Mouse (Mus musculus) heart, adult 2 months (tissue): Measurements from ENCODE around the gene Fbxw17. TPM values are rescaled to one million over a fixed set of nuclear protein-coding genes. Genes with fewer than 3 reads are reported as not detected.
"Not testable (repeated sequence)": the region's sequence is repeated elsewhere in the genome, so short reads cannot be mapped to it uniquely, and the experiment has no call there.

Source experiments
- DNase-seq, 2 experiments: peaks; one replicate each; pipeline ENCODE4 v3.0.0; 2021
- H3K27ac ChIP-seq: fragments of 200-600 bp; 2 replicates; pipeline ENCODE4 v1.8.1; 2022
- H3K27me3 ChIP-seq: fragments of 200-500 bp; 2 replicates; pipeline ENCODE4 v1.6.1; 2012; ENCODE audit warnings: mild to moderate bottlenecking, low read length, inconsistent platforms, mixed read lengths; ENCODE audit not compliant: control insufficient read depth, insufficient read depth
- H3K36me3 ChIP-seq: fragments of 200-500 bp; 2 replicates; pipeline ENCODE4 v1.6.1; 2012; ENCODE audit warnings: low read length, inconsistent platforms; ENCODE audit not compliant: control insufficient read depth, insufficient read depth
- H3K4me1 ChIP-seq: fragments of 200-500 bp; 2 replicates; pipeline ENCODE4 v1.6.1; 2011; ENCODE audit warnings: low read length; ENCODE audit not compliant: control insufficient read depth, insufficient read depth
- H3K4me3 ChIP-seq: fragments of 200-600 bp; 2 replicates; pipeline ENCODE4 v1.8.1; 2022
- H3K79me2 ChIP-seq: fragments of 200-500 bp; replicated peaks from 2 replicates; pipeline ENCODE4 v1.6.1; 2012; ENCODE audit warnings: mild to moderate bottlenecking, inconsistent platforms, low read length, moderate library complexity, mixed read lengths; ENCODE audit not compliant: control insufficient read depth, insufficient read depth
- H3K9ac ChIP-seq: fragments of 200-500 bp; 2 replicates; pipeline ENCODE4 v1.6.1; 2012; ENCODE audit warnings: low read depth, mild to moderate bottlenecking, control low read depth, inconsistent platforms, low read length, mixed read lengths
- CTCF ChIP-seq: fragments of 200-600 bp; IDR thresholded peaks from 2 replicates; pipeline ENCODE4 v1.8.1; 2022; ENCODE audit warnings: antibody characterized with exemption, mild to moderate bottlenecking, moderate library complexity
- EP300 ChIP-seq: fragments of 200-500 bp; IDR thresholded peaks from 2 replicates; pipeline ENCODE4 v1.6.1; 2011; ENCODE audit warnings: low read depth, low read length, control low read depth; ENCODE audit not compliant: insufficient read depth
- POLR2A ChIP-seq: fragments of 200-500 bp; IDR thresholded peaks from 2 replicates; pipeline ENCODE4 v1.6.1; 2011; ENCODE audit warnings: mild to moderate bottlenecking, low read depth, low read length, control low read depth; ENCODE audit not compliant: insufficient read depth
- WGBS: fragments of 180-500 bp; shearing (Covaris S2); methylation state at CpG from one replicate; pipeline ENCODE4 v1.1.7; 2018; 5-methylcytosine and 5-hydroxymethylcytosine counted together
- intact Hi-C: fragments of 180-260 bp; cut with DNase I; formaldehyde crosslinking; loops from one replicate; pipeline ENCODE4 v1.15.1; 2025
- polyA plus RNA-seq: library from polyadenylated mRNA; depleted of rRNA; stranded (reverse); fragments of >200 nt; gene quantifications from 2 replicates; pipeline ENCODE4 v1.2.3, GENCODE M21; 2012
- total RNA-seq, 2 experiments: library from RNA; stranded (reverse); gene quantifications; 2 replicates each; pipeline ENCODE4 v1.2.3; 2021

Gene Fbxw17
- total and polyA plus RNA-seq, 3 experiments = 3.5 to 12.0 (median 4.5) TPM

- Histone ChIP-seq H3K36me3 (no peaks in the 10 kb centered on the region), H3K9ac (no peak overlapping the region), H3K79me2 (no peaks in the 10 kb centered on the region), H3K27me3 (no peaks in the 10 kb centered on the region), H3K4me1 (no peaks in the 10 kb centered on the region), H3K4me3 (no peak overlapping the region), H3K27ac (no peak overlapping the region)
- intact Hi-C loops = no loop called here
- 64% methylated on average over 4 of the region's 4 CpGs for WGBS
- TF ChIP-seq CTCF = no peak
- TF ChIP-seq EP300 = no peak
- no peak for TF ChIP-seq POLR2A
- DNase-seq = no peak
These were observed 9.0 kb downstream of the Fbxw17 start for GRCm38 (mm10) chr13:50426686-50427085.

GRCm38 (mm10) chr13:50443812-50444211 lies 26.1 kb downstream of the Fbxw17 start, which contains the start of gene Gm47429:
Gm47429 (minus strand) TSS chr13:50443912.
- no peak within 1 kb of the TSS for H3K27ac ChIP-seq
- H3K27me3 ChIP-seq = no peaks in the 10 kb centered on the region
- H3K9ac ChIP-seq = no peak within 1 kb of the TSS
- no peaks in the 10 kb centered on the region for H3K4me1 ChIP-seq
- no peaks in the 10 kb centered on the region for H3K79me2 ChIP-seq
- H3K4me3 ChIP-seq = no peak within 1 kb of the TSS
- H3K36me3 ChIP-seq = no peaks in the 10 kb centered on the region
- TF ChIP-seq CTCF (no peak), EP300 (no peak), POLR2A (no peak)
- no peak for DNase-seq
- WGBS = 82% methylated on average over 2 of the region's 2 CpGs
- intact Hi-C loops = no loop called here

- no peak overlapping the region for H3K4me3 ChIP-seq
- no peak for TF ChIP-seq EP300
- no peak for TF ChIP-seq POLR2A
- TF ChIP-seq CTCF = no peak
- no peaks in the 10 kb centered on the region for H3K27me3 ChIP-seq
- H3K36me3 ChIP-seq = no peaks in the 10 kb centered on the region
- WGBS = 59% methylated on average over 4 of the region's 4 CpGs
- H3K9ac ChIP-seq = no peak overlapping the region
- no peaks in the 10 kb centered on the region for H3K4me1 ChIP-seq
- no peak overlapping the region for H3K27ac ChIP-seq
- intact Hi-C loops = no loop called here
- no peaks in the 10 kb centered on the region for H3K79me2 ChIP-seq
- no peak for DNase-seq
These were observed 27.6 kb downstream of the Fbxw17 start for GRCm38 (mm10) chr13:50445261-50445660.

- 49% methylated on average over 9 of the region's 9 CpGs for WGBS
- intact Hi-C loops, H3K36me3 ChIP-seq: not testable (repeated sequence)
These were observed 34.6 kb downstream of the Fbxw17 start for GRCm38 (mm10) chr13:50452266-50452665.

GRCm38 (mm10) chr13:50453426-50453825 lies 35.8 kb downstream of the Fbxw17 start:
- no peaks in the 10 kb centered on the region for H3K27me3 ChIP-seq
- intact Hi-C loops = no loop called here
- H3K4me1 ChIP-seq = no peaks in the 10 kb centered on the region
- H3K36me3 ChIP-seq = no peaks in the 10 kb centered on the region
- H3K79me2 ChIP-seq = no peaks in the 10 kb centered on the region
- H3K9ac ChIP-seq = no peak overlapping the region
- no peak overlapping the region for H3K4me3 ChIP-seq
- WGBS = 40% methylated on average over 4 of the region's 4 CpGs
- TF ChIP-seq EP300 = no peak
- TF ChIP-seq POLR2A = no peak
- no peak for TF ChIP-seq CTCF
- no peak overlapping the region for H3K27ac ChIP-seq
- no peak for DNase-seq

More at GRCm38 (mm10) chr13:50452266-50452665, 34.6 kb downstream of the Fbxw17 start:
- not testable (repeated sequence) for H3K27me3 ChIP-seq, H3K9ac ChIP-seq, H3K4me3 ChIP-seq, H3K4me1 ChIP-seq, H3K27ac ChIP-seq, DNase-seq, H3K79me2 ChIP-seq

GRCm38 (mm10) chr13:50460433-50460832 lies 42.8 kb downstream of the Fbxw17 start:
- H3K9ac ChIP-seq, H3K4me1 ChIP-seq, DNase-seq, H3K27me3 ChIP-seq, H3K79me2 ChIP-seq, intact Hi-C loops, H3K36me3 ChIP-seq, H3K27ac ChIP-seq, H3K4me3 ChIP-seq: not testable (repeated sequence)
- WGBS = 63% methylated on average over 2 of the region's 2 CpGs
